Mouse (Mus musculus): Measurements from ENCODE around the gene Glra1. TPM values are rescaled to one million over a fixed set of nuclear protein-coding genes. Genes with fewer than 3 reads are reported as not detected.
A peak's percentile ranks its signal among the peaks of the same experiment; 100 is the strongest.

Glra1 gene
- polyA plus RNA-seq, 1 experiment from 2014 or later, result not detected

DNA sequence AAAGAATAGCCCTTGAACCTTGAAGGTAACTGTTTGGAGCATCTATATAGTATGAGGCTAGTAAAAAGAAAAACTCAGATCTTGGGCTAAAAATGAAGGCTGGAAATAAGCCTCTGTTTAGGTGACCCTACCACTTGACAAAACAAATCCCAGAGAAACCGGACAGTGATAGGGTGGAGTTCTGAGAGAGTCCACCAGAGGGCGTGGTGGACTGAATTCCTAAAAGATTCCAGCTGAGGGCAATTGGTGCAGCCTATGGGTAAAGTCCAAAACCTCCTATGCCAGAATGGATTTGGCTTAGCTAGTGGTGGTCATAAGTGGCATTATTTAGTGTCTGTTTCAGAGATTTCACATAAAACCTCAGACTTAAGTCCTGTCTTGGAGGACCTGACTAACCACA, 36.9 kb downstream of the Glra1 start:
- H3K4me3 ChIP-seq, result no peak overlapping the region
- H3K27ac ChIP-seq, result no peak overlapping the region
- no peaks in the 10 kb centered on the region for H3K9me3 ChIP-seq (replicated peaks)
- H3K36me3 ChIP-seq, result no peaks in the 10 kb centered on the region
- H3K4me1 ChIP-seq, result no peaks in the 10 kb centered on the region
- 19% methylated on average over 2 of the region's 2 CpGs for WGBS (ENCODE audit: insufficient replicate concordance)
- H3K4me2 ChIP-seq, result no peak overlapping the region
- no peak overlapping the region for H3K9ac ChIP-seq
- H3K27me3 ChIP-seq (replicated peaks), result no peaks in the 10 kb centered on the region
- no peak for ATAC-seq

- no peak for ATAC-seq
- Histone ChIP-seq H3K27ac (no peak overlapping the region), H3K4me3 (no peak overlapping the region), H3K9me3 (replicated peaks) (no peaks in the 10 kb centered on the region), H3K36me3 (no peaks in the 10 kb centered on the region), H3K4me1 (no peaks in the 10 kb centered on the region), H3K9ac (no peak overlapping the region), H3K27me3 (replicated peaks) (no peaks in the 10 kb centered on the region), H3K4me2 (no peak overlapping the region)
- WGBS (ENCODE audit: insufficient replicate concordance), result 60% methylated on average over 9 of the region's 9 CpGs
Measured at GRCm38 (mm10) chr11:55566309-55567099, 41.5 kb downstream of the Glra1 start.

DNA sequence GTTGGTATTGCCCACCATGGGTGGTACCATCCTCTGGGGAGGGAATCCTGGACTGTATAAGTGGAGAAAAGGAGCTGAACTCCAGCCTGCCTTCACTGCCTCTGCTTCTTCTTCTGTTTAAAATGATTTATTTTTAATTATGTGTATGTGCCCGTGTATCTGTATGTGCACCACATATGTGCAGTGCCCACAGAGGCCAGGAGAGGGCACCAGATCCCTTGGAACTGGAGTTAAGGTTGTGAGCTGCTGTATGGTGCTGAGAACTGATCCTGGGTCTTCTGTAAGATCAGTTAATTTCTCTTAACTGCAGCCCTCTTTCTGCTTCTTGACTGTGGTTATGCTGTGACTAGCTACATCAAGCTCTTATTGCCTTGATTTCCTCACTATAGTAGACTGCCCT, 62.3 kb downstream of the Glra1 start:
- Histone ChIP-seq H3K36me3 (no peaks in the 10 kb centered on the region), H3K27ac (no peak overlapping the region), H3K9me3 (replicated peaks) (0 out of 2 replicates have a peak, but pooled peaks cover 5% of the 10 kb centered on the region), H3K4me3 (no peak overlapping the region), H3K4me2 (no peak overlapping the region), H3K27me3 (replicated peaks) (no peaks in the 10 kb centered on the region), H3K9ac (no peak overlapping the region), H3K4me1 (no peaks in the 10 kb centered on the region)
- 67% methylated on average over 1 of the region's 1 CpGs for WGBS (ENCODE audit: insufficient replicate concordance)
- ATAC-seq, result no peak

- Histone ChIP-seq H3K36me3 (no peaks in the 10 kb centered on the region), H3K27ac (no peak overlapping the region), H3K27me3 (replicated peaks) (no peaks in the 10 kb centered on the region), H3K4me2 (no peak overlapping the region), H3K4me1 (no peaks in the 10 kb centered on the region), H3K9ac (no peak overlapping the region), H3K4me3 (no peak overlapping the region), H3K9me3 (replicated peaks) (0 out of 2 replicates have a peak, but pooled peaks cover 5% of the 10 kb centered on the region)
- ATAC-seq, result no peak
- WGBS (ENCODE audit: insufficient replicate concordance), result 29% methylated on average over 4 of the region's 4 CpGs
Measured at GRCm38 (mm10) chr11:55542671-55543070, 65.3 kb downstream of the Glra1 start.

GRCm38 (mm10) chr11:55542128-55542527, 65.9 kb downstream of the Glra1 start:
- no peak overlapping the region for H3K4me3 ChIP-seq
- H3K36me3 ChIP-seq, result no peaks in the 10 kb centered on the region
- H3K27me3 ChIP-seq (replicated peaks), result no peaks in the 10 kb centered on the region
- no peak for ATAC-seq
- no peak overlapping the region for H3K4me2 ChIP-seq
- H3K27ac ChIP-seq, result no peak overlapping the region
- no peaks in the 10 kb centered on the region for H3K4me1 ChIP-seq
- 42% methylated on average over 7 of the region's 7 CpGs for WGBS (ENCODE audit: insufficient replicate concordance)
- 0 out of 2 replicates have a peak, but pooled peaks cover 5% of the 10 kb centered on the region for H3K9me3 ChIP-seq (replicated peaks)
- H3K9ac ChIP-seq, result no peak overlapping the region

DNA sequence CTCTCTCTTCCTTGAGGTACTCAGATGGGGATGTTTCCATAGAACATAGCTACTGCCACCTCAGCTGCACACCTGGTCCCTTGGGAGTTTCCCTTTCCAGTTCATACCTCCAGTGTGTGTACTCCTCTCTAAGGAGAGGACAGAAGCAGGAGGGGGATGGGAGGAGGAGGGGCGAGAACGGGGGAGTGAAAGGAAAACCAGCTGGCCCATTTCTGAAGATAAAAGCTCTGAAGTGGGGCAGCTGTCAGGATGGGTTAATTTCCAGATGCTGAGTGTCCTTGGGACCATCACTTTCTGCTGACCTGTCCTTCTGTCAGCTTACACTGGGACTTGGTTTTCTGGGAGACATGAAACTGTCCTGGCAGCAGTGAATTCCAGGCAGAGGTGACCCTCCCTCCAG, 73.2 kb downstream of the Glra1 start:
- H3K27me3 ChIP-seq (replicated peaks), result no peaks in the 10 kb centered on the region
- H3K4me2 ChIP-seq, result no peak overlapping the region
- no peak for ATAC-seq
- no peaks in the 10 kb centered on the region for H3K36me3 ChIP-seq
- no peak overlapping the region for H3K27ac ChIP-seq
- H3K4me3 ChIP-seq, result no peak overlapping the region
- no peaks in the 10 kb centered on the region for H3K9me3 ChIP-seq (replicated peaks)
- H3K4me1 ChIP-seq, result no peaks in the 10 kb centered on the region
- no peak overlapping the region for H3K9ac ChIP-seq
- 15% methylated on average over 2 of the region's 2 CpGs for WGBS (ENCODE audit: insufficient replicate concordance)

DNA sequence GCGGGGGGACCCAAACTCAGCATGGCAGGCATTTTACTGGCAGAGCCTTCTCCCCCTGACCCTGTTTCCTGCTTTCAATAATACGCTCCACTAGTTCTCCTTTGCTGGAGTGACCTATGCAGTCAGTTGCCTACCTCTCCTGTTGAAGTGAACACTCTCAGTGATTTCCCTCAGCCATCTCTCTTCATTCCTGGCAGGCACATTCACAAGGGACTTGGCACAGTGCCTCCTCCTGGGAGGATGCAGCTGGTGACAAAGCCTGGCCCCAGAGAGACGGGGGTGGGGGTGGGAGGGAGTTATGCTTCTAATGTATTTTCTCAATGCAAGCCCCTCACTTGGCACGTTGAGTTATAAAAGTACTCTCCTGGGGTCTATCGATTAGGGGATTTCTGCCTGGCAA, 74.6 kb downstream of the Glra1 start:
- no peaks in the 10 kb centered on the region for H3K9me3 ChIP-seq (replicated peaks)
- H3K9ac ChIP-seq, result no peak overlapping the region
- no peak overlapping the region for H3K4me3 ChIP-seq
- 70% methylated on average over 5 of the region's 5 CpGs for WGBS (ENCODE audit: insufficient replicate concordance)
- H3K36me3 ChIP-seq, result no peaks in the 10 kb centered on the region
- H3K4me2 ChIP-seq, result no peak overlapping the region
- no peaks in the 10 kb centered on the region for H3K4me1 ChIP-seq
- H3K27me3 ChIP-seq (replicated peaks), result no peaks in the 10 kb centered on the region
- ATAC-seq, result no peak
- no peak overlapping the region for H3K27ac ChIP-seq

DNA sequence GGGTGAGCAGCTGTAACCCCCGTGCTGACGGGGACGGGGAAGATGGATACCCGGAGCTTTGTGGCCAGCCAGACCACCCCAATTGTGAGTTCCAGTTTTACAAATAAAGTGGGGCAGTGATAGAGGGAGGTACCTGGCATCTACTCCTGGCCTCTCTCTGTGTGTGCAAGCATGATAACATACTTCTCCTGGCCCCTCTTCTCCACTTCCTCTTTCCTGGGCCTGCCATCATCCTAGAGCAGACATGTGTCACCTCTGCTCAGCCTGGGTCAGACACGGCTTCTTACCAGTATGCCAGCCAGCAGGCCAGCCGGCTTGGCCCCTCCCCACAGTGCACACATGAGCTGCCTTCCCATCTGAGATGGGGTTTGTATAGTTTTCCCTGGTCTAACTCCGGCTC, 77.3 kb downstream of the Glra1 start:
- no peaks in the 10 kb centered on the region for H3K4me1 ChIP-seq

GRCm38 (mm10) chr11:55518806-55519674, 89.0 kb downstream of the Glra1 start:
- H3K4me2 ChIP-seq, result no peak overlapping the region

More for the DNA sequence above, 77.3 kb downstream of the Glra1 start:
- WGBS (ENCODE audit: insufficient replicate concordance), result 27% methylated on average over 7 of the region's 7 CpGs
- H3K27me3 ChIP-seq (replicated peaks), result no peaks in the 10 kb centered on the region
- H3K9me3 ChIP-seq (replicated peaks), result no peaks in the 10 kb centered on the region
- no peak overlapping the region for H3K9ac ChIP-seq
- ATAC-seq, result peak; percentile 42; the same call in 1 of the 2 replicates
- no peak overlapping the region for H3K4me2 ChIP-seq
- H3K27ac ChIP-seq, result no peak overlapping the region
- H3K36me3 ChIP-seq, result no peaks in the 10 kb centered on the region
- H3K4me3 ChIP-seq, result no peak overlapping the region

GRCm38 (mm10) chr11:55517666-55518065, 90.3 kb downstream of the Glra1 start:
- Histone ChIP-seq H3K4me3 (no peak overlapping the region), H3K9ac (no peak overlapping the region), H3K27me3 (replicated peaks) (no peaks in the 10 kb centered on the region), H3K9me3 (replicated peaks) (no peaks in the 10 kb centered on the region), H3K4me1 (peaks cover 9% of the 10 kb centered on the region; the same call in 1 of the 2 replicates), H3K27ac (no peak overlapping the region), H3K36me3 (no peaks in the 10 kb centered on the region), H3K4me2 (no peak overlapping the region)
- ATAC-seq, result no peak
- WGBS (ENCODE audit: insufficient replicate concordance), result 34% methylated on average over 5 of the region's 5 CpGs

More at GRCm38 (mm10) chr11:55518806-55519674, 89.0 kb downstream of the Glra1 start:
- ATAC-seq, result peak; percentile 37; the same call in 1 of the 2 replicates
- H3K4me1 ChIP-seq, result peaks cover 9% of the 10 kb centered on the region; the same call in 1 of the 2 replicates
- no peak overlapping the region for H3K4me3 ChIP-seq
- H3K9me3 ChIP-seq (replicated peaks), result no peaks in the 10 kb centered on the region
- H3K27me3 ChIP-seq (replicated peaks), result no peaks in the 10 kb centered on the region
- no peak overlapping the region for H3K9ac ChIP-seq
- H3K27ac ChIP-seq, result no peak overlapping the region
- no peaks in the 10 kb centered on the region for H3K36me3 ChIP-seq
- 5% methylated on average over 9 of the region's 9 CpGs for WGBS (ENCODE audit: insufficient replicate concordance)

- Histone ChIP-seq H3K9ac (no peak overlapping the region), H3K36me3 (no peaks in the 10 kb centered on the region), H3K9me3 (replicated peaks) (no peaks in the 10 kb centered on the region), H3K4me3 (no peak overlapping the region), H3K27me3 (replicated peaks) (no peaks in the 10 kb centered on the region), H3K4me2 (no peak overlapping the region), H3K4me1 (no peaks in the 10 kb centered on the region), H3K27ac (no peak overlapping the region)
- WGBS (ENCODE audit: insufficient replicate concordance), result 52% methylated on average over 5 of the region's 5 CpGs
- ATAC-seq, result no peak
Measured at GRCm38 (mm10) chr11:55511374-55511773, 96.6 kb downstream of the Glra1 start.

- no peak overlapping the region for H3K4me2 ChIP-seq
- no peak for ATAC-seq
- H3K4me1 ChIP-seq, result no peaks in the 10 kb centered on the region
- no peak overlapping the region for H3K9ac ChIP-seq
- no peak overlapping the region for H3K27ac ChIP-seq
- H3K27me3 ChIP-seq (replicated peaks), result no peaks in the 10 kb centered on the region
- no peaks in the 10 kb centered on the region for H3K9me3 ChIP-seq (replicated peaks)
- H3K36me3 ChIP-seq, result peaks cover 30% of the 10 kb centered on the region
- H3K4me3 ChIP-seq, result no peak overlapping the region
- 74% methylated on average over 3 of the region's 3 CpGs for WGBS (ENCODE audit: insufficient replicate concordance)
Measured at GRCm38 (mm10) chr11:55505485-55505884, 102.5 kb downstream of the Glra1 start.
